Mouse (Mus musculus) bone marrow, adult 2 months (tissue): ENCODE results near the gene Cfap77.
"Not testable (repeated sequence)": the region's sequence is repeated elsewhere in the genome, so short reads cannot be mapped to it uniquely, and the experiment has no call there.

Experiments
- CTCF ChIP-seq: fragments of 200-500 bp; IDR thresholded peaks from 2 replicates; pipeline ENCODE4 v1.5.1; 2011; ENCODE audit warnings: low read length, control low read depth; ENCODE audit not compliant: control insufficient read depth, insufficient read depth
- POLR2A ChIP-seq: fragments of 200-500 bp; IDR thresholded peaks from 2 replicates; pipeline ENCODE4 v1.6.1; 2011; ENCODE audit warnings: low read depth, mild to moderate bottlenecking, control low read depth, low read length, borderline replicate concordance; ENCODE audit not compliant: control insufficient read depth

DNA sequence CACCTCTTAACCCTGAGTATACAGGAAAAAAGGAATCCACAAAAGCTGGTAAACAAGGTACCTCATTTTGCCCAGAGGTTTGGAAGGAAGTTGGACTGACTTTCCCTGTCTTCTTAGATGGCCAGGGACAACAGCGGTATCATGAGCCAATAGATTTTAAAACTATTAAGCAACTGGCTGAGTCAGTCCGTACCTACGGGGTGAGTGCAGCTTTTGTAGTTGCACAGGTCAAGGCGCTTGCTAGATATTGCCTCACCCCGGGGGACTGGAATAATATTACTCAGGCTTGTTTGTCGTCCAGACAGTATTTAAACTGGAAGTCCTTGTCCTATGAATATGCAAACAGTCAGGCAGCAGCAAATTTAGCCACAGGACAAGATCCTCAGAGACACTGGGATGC, 34.4 kb upstream of the Cfap77 start:
- TF ChIP-seq CTCF, POLR2A: not testable (repeated sequence)
